Comparison of ENCODE assay signal across 10 mouse cellular contexts in genomic region chr2:85011906-85012604, GRCm38 (mm10). TPM values are rescaled to one million over a fixed set of nuclear protein-coding genes. Genes with fewer than 3 reads are reported as not detected.
A peak's percentile ranks its signal among the peaks of the same experiment; 100 is the strongest.
DNase-seq lines count a peak whose midpoint lies in the region; ATAC-seq and TF ChIP-seq lines count a peak whose summit lies in the region.
"Had no signal": no experiment of that assay in that cellular context is flagged by ENCODE, and none has a peak within 500 bp of the region (broad histone marks: within the 10 kb centered on the region; RNA-seq: fewer than 3 reads in every experiment).

No protein-coding gene starts in this region.

- no peak overlapping the region for H3K9ac ChIP-seq in forebrain, embryonic 16.5 days (replicated peaks; ENCODE audit: low read depth, low read length)
- H3K9ac ChIP-seq in liver, embryonic 12.5 days, result peak overlapping the region; percentile 66
- H3K9ac ChIP-seq: hindbrain, embryonic 15.5 days had no signal

- no peak overlapping the region for H3K4me3 ChIP-seq in forebrain, embryonic 16.5 days (replicated peaks; ENCODE audit: low read length)
- H3K4me3 ChIP-seq in liver, embryonic 12.5 days, result peak overlapping the region; percentile 27
- H3K4me3 ChIP-seq in thymus, adult 2 months (ENCODE audit: control insufficient read depth, insufficient read depth, low read length), result no peak overlapping the region
- H3K4me3 ChIP-seq: hindbrain, embryonic 15.5 days had no signal

- TF ChIP-seq CTCF in thymus, adult 2 months (IDR thresholded peaks at IDR 0.05; ENCODE audit: borderline replicate concordance, control insufficient read depth, extremely low read depth, insufficient read depth, low read length, poor library complexity), result no peak

- no peaks in the 10 kb centered on the region for H3K9me3 ChIP-seq in forebrain, embryonic 16.5 days (ENCODE audit: control insufficient read depth, low read length)
- no peaks in the 10 kb centered on the region for H3K9me3 ChIP-seq in liver, embryonic 12.5 days (replicated peaks)
- H3K9me3 ChIP-seq: hindbrain, embryonic 15.5 days had no signal

- peaks cover 3% of the 10 kb centered on the region; the same call in 1 of the 2 replicates for H3K4me1 ChIP-seq in forebrain, embryonic 16.5 days (replicated peaks; ENCODE audit: control insufficient read depth, insufficient read depth, low read length)
- peaks cover 68% of the 10 kb centered on the region for H3K4me1 ChIP-seq in liver, embryonic 12.5 days
- no peaks in the 10 kb centered on the region for H3K4me1 ChIP-seq in thymus, adult 2 months (replicated peaks; ENCODE audit: control insufficient read depth, insufficient read depth, low read length)

- no peak overlapping the region for H3K27ac ChIP-seq in forebrain, embryonic 16.5 days (ENCODE audit: low read length)
- H3K27ac ChIP-seq in liver, embryonic 12.5 days, result peak overlapping the region; percentile 93
- H3K27ac ChIP-seq in thymus, adult 2 months (ENCODE audit: control insufficient read depth, insufficient read depth, low read length), result no peak overlapping the region
- H3K27ac ChIP-seq: hindbrain, embryonic 15.5 days had no signal

- DNase-seq in gastrocnemius, postnatal 25 days, result peak; percentile 13
- no peak for DNase-seq in gastrocnemius, postnatal 4 days (ENCODE audit: low spot score in 2 of 2)
- peak; percentile 24 for DNase-seq in NIH3T3 (ENCODE audit: low read depth)
- no peak for DNase-seq in thymus, adult 2 months
- DNase-seq in right cerebral cortex, postnatal 25 days, result no peak
- no peak for DNase-seq in urinary bladder, adult 2 months (ENCODE audit: low spot score)

- ATAC-seq in forebrain, embryonic 16.5 days, result peak; percentile 75
- ATAC-seq in liver, embryonic 12.5 days, result peak; percentile 99

- no peak for TF ChIP-seq POLR2A in thymus, adult 2 months (IDR thresholded peaks at IDR 0.05; ENCODE audit: control insufficient read depth, extremely low read depth, insufficient read depth, low read length, poor library complexity)

- 73% methylated on average over 9 of the region's 9 CpGs for WGBS in forebrain, embryonic 16.5 days
- WGBS in liver, embryonic 12.5 days (ENCODE audit: insufficient replicate concordance), result 27% methylated on average over 9 of the region's 9 CpGs
- 94% methylated on average over 9 of the region's 9 CpGs for WGBS in thymus, adult 2 months

- no peaks in the 10 kb centered on the region for H3K36me3 ChIP-seq in forebrain, embryonic 16.5 days (ENCODE audit: control insufficient read depth, insufficient read depth)
- H3K36me3 ChIP-seq in liver, embryonic 12.5 days, result no peaks in the 10 kb centered on the region
- no peaks in the 10 kb centered on the region for H3K36me3 ChIP-seq in thymus, adult 2 months (ENCODE audit: control insufficient read depth, insufficient read depth, low read length)
- H3K36me3 ChIP-seq: hindbrain, embryonic 15.5 days had no signal

- H3K27me3 ChIP-seq in forebrain, embryonic 16.5 days (replicated peaks; ENCODE audit: control insufficient read depth, insufficient read depth, low read length), result no peaks in the 10 kb centered on the region
- H3K27me3 ChIP-seq in liver, embryonic 12.5 days (replicated peaks), result no peaks in the 10 kb centered on the region
- H3K27me3 ChIP-seq in thymus, adult 2 months (ENCODE audit: control insufficient read depth, insufficient read depth, low read length), result no peaks in the 10 kb centered on the region
- H3K27me3 ChIP-seq: hindbrain, embryonic 15.5 days had no signal

- no peak overlapping the region for H3K4me2 ChIP-seq in forebrain, embryonic 16.5 days (ENCODE audit: low read length)
- peak overlapping the region; percentile 64 for H3K4me2 ChIP-seq in liver, embryonic 12.5 days
- H3K4me2 ChIP-seq: hindbrain, embryonic 15.5 days had no signal

RNA-seq across cellular contexts. Expression of gene Prg3, which starts 24.0 kb away (rescaled TPM):
- not detected for total RNA-seq in gastrocnemius, postnatal 25 days (2021)
- not detected for total RNA-seq in gastrocnemius, postnatal 4 days (2021)
- not detected in 2 replicates for polyA plus RNA-seq in forebrain, embryonic 16.5 days (2015; fragmentation: Nextera tagmentation; extraction: Ambion mirVana)
- 3.1 and 7.1 TPM in 2 replicates for polyA plus RNA-seq in liver, embryonic 12.5 days (2016; fragmentation: Nextera tagmentation; extraction: Ambion mirVana)
- polyA plus RNA-seq in thymus, adult 2 months (2012; rRNA removed), result 0.48 and 0.88 TPM in 2 replicates
- polyA plus RNA-seq in urinary bladder, adult 2 months (2012; rRNA removed), result not detected in 2 replicates
- polyA plus RNA-seq: hindbrain, embryonic 15.5 days; testis, adult 2 months had no signal

RNA-seq across cellular contexts. Expression of gene Ssrp1, which starts 25.0 kb away (rescaled TPM):
- total RNA-seq in gastrocnemius, postnatal 25 days (2021), result 10 to 100 TPM; 25.5 to 28.3 TPM
- 100 to 1,000 TPM in 1 of 2 experiments, 10 to 100 TPM in 1; 98.2 to 105 TPM for total RNA-seq in gastrocnemius, postnatal 4 days (2021)
- 228 and 250 TPM in 2 replicates for polyA plus RNA-seq in forebrain, embryonic 16.5 days (2015; fragmentation: Nextera tagmentation; extraction: Ambion mirVana)
- 228 and 230 TPM in 2 replicates for polyA plus RNA-seq in liver, embryonic 12.5 days (2016; fragmentation: Nextera tagmentation; extraction: Ambion mirVana)
- polyA plus RNA-seq in thymus, adult 2 months (2012; rRNA removed), result 248 and 287 TPM in 2 replicates
- 81.0 and 88.4 TPM in 2 replicates for polyA plus RNA-seq in urinary bladder, adult 2 months (2012; rRNA removed)

RNA-seq across cellular contexts. Expression of gene P2rx3, which starts 25.2 kb away (rescaled TPM):
- under 1 TPM; 0.40 to 0.43 TPM for total RNA-seq in gastrocnemius, postnatal 25 days (2021)
- under 1 TPM; 0.60 to 0.91 TPM for total RNA-seq in gastrocnemius, postnatal 4 days (2021)
- polyA plus RNA-seq in forebrain, embryonic 16.5 days (2015; fragmentation: Nextera tagmentation; extraction: Ambion mirVana), result 0.66 and 1.1 TPM in 2 replicates
- polyA plus RNA-seq in liver, embryonic 12.5 days (2016; fragmentation: Nextera tagmentation; extraction: Ambion mirVana), result 0.30 and 0.61 TPM in 2 replicates
- polyA plus RNA-seq in thymus, adult 2 months (2012; rRNA removed), result 0.38 and 0.54 TPM in 2 replicates
- 0.60 and 0.87 TPM in 2 replicates for polyA plus RNA-seq in urinary bladder, adult 2 months (2012; rRNA removed)

RNA-seq across cellular contexts. Expression of gene Prg2, which starts 31.8 kb away (rescaled TPM):
- total RNA-seq in gastrocnemius, postnatal 25 days (2021), result not detected
- total RNA-seq in gastrocnemius, postnatal 4 days (2021), result not detected
- not detected in 2 replicates for polyA plus RNA-seq in forebrain, embryonic 16.5 days (2015; fragmentation: Nextera tagmentation; extraction: Ambion mirVana)
- polyA plus RNA-seq in liver, embryonic 12.5 days (2016; fragmentation: Nextera tagmentation; extraction: Ambion mirVana), result 27.7 and 79.1 TPM in 2 replicates
- polyA plus RNA-seq in thymus, adult 2 months (2012; rRNA removed), result 3.3 and 5.5 TPM in 2 replicates
- polyA plus RNA-seq in urinary bladder, adult 2 months (2012; rRNA removed), result 0.27 and 0.33 TPM in 2 replicates
- polyA plus RNA-seq: testis, adult 2 months had no signal

RNA-seq across cellular contexts. Expression of gene Tnks1bp1, which starts 35.8 kb away (rescaled TPM):
- total RNA-seq in gastrocnemius, postnatal 25 days (2021), result 10 to 100 TPM; 26.0 to 29.1 TPM
- 10 to 100 TPM; 89.8 to 92.6 TPM for total RNA-seq in gastrocnemius, postnatal 4 days (2021)
- 24.0 and 26.2 TPM in 2 replicates for polyA plus RNA-seq in forebrain, embryonic 16.5 days (2015; fragmentation: Nextera tagmentation; extraction: Ambion mirVana)
- polyA plus RNA-seq in liver, embryonic 12.5 days (2016; fragmentation: Nextera tagmentation; extraction: Ambion mirVana), result 7.9 and 8.7 TPM in 2 replicates
- polyA plus RNA-seq in thymus, adult 2 months (2012; rRNA removed), result 32.5 and 36.9 TPM in 2 replicates
- 53.7 and 71.5 TPM in 2 replicates for polyA plus RNA-seq in urinary bladder, adult 2 months (2012; rRNA removed)

Comparison
In these comparisons a context has a peak if more than half of its experiments do, and no peak if none do; other contexts are left out.
1. DNase-seq: peak in gastrocnemius, postnatal 25 days (single experiment) and NIH3T3 (single experiment); none in gastrocnemius, postnatal 4 days (0 of 2), thymus, adult 2 months (single experiment), right cerebral cortex, postnatal 25 days (single experiment) and urinary bladder, adult 2 months (single experiment).